Mouse (Mus musculus) adrenal gland, adult 8-10 months (tissue): ENCODE results near the gene Gna11. TPM values are rescaled to one million over a fixed set of nuclear protein-coding genes. Genes with fewer than 3 reads are reported as not detected.
A peak's percentile ranks its signal among the peaks of the same experiment; 100 is the strongest.

Source experiments
- DNase-seq: peaks from one replicate; pipeline ENCODE4 v3.0.0; 2022
- total RNA-seq, 4 experiments: library from RNA; stranded (reverse); gene quantifications; 2 replicates each; pipeline ENCODE4 v1.2.4; 2022

Gna11 gene
- total RNA-seq, 4 experiments from 2014 or later: 90.2 to 105 (median 98.1) TPM

GRCm38 (mm10) chr10:81505016-81505664 lies 39.9 kb downstream of the Gna11 start:
- DNase-seq: no peak

- peak; percentile 71 for DNase-seq
These were observed 42.3 kb downstream of the Gna11 start for GRCm38 (mm10) chr10:81502658-81503057.

GRCm38 (mm10) chr10:81501863-81502262 lies 43.1 kb downstream of the Gna11 start:
- DNase-seq: no peak

GRCm38 (mm10) chr10:81500032-81500431 lies 45.0 kb downstream of the Gna11 start, which contains the start of gene S1pr4:
Gene S1pr4 (minus strand): TSS chr10:81500132.
- DNase-seq: no peak

GRCm38 (mm10) chr10:81499250-81499901 lies 45.6 kb downstream of the Gna11 start:
- DNase-seq: no peak

GRCm38 (mm10) chr10:81498316-81499249 lies 46.4 kb downstream of the Gna11 start:
- DNase-seq: no peak

GRCm38 (mm10) chr10:81497401-81498270 lies 47.4 kb downstream of the Gna11 start:
- DNase-seq: no peak

- no peak for DNase-seq
These were observed 48.0 kb downstream of the Gna11 start for GRCm38 (mm10) chr10:81496969-81497368.

GRCm38 (mm10) chr10:81496264-81496901 lies 48.6 kb downstream of the Gna11 start, which contains the start of gene Ncln:
Gene Ncln (minus strand): TSS chr10:81496392.
- peak; percentile 97 for DNase-seq

- no peak for DNase-seq
These were observed 49.2 kb downstream of the Gna11 start for GRCm38 (mm10) chr10:81495616-81496263.

- DNase-seq: no peak
These were observed 49.8 kb downstream of the Gna11 start for GRCm38 (mm10) chr10:81495151-81495550.

GRCm38 (mm10) chr10:81494260-81495041 lies 50.5 kb downstream of the Gna11 start:
- no peak for DNase-seq

- no peak for DNase-seq
These were observed 51.3 kb downstream of the Gna11 start for GRCm38 (mm10) chr10:81493601-81494220.

- no peak for DNase-seq
These were observed 52.3 kb downstream of the Gna11 start for GRCm38 (mm10) chr10:81492606-81493240.

GRCm38 (mm10) chr10:81491018-81491417 lies 54.0 kb downstream of the Gna11 start:
- no peak for DNase-seq

GRCm38 (mm10) chr10:81489941-81490340 lies 55.0 kb downstream of the Gna11 start:
- DNase-seq: no peak

- DNase-seq: no peak
These were observed 56.9 kb downstream of the Gna11 start for GRCm38 (mm10) chr10:81488081-81488480.

- no peak for DNase-seq
These were observed 58.5 kb downstream of the Gna11 start for GRCm38 (mm10) chr10:81486496-81486895.

- no peak for DNase-seq
These were observed 59.4 kb downstream of the Gna11 start for GRCm38 (mm10) chr10:81485479-81486018.
